Mouse (Mus musculus) embryonic facial prominence, embryonic 12.5 days (tissue): Measurements from ENCODE around the gene Rrp9. TPM values are rescaled to one million over a fixed set of nuclear protein-coding genes. Genes with fewer than 3 reads are reported as not detected.

Experiments
- ATAC-seq: fragments of 200-750 bp; cut with Nextera tagmentation; 2 replicates; pipeline ENCODE4 v1.8.0; 2017; ENCODE audit not compliant: insufficient number of reproducible peaks, insufficient read depth, low FRiP score, low TSS enrichment
- H3K27ac ChIP-seq: fragments of 300-500 bp; sonication (generic); 2 replicates; pipeline ENCODE4 v1.5.1; 2016; ENCODE audit warnings: mild to moderate bottlenecking
- H3K27me3 ChIP-seq: fragments of 300-500 bp; sonication (generic); 2 replicates; pipeline ENCODE4 v1.6.1; 2016; ENCODE audit warnings: mild to moderate bottlenecking, moderate library complexity
- H3K36me3 ChIP-seq: fragments of 300-500 bp; sonication (generic); 2 replicates; pipeline ENCODE4 v1.6.1; 2016; ENCODE audit warnings: mild to moderate bottlenecking
- H3K4me1 ChIP-seq: fragments of 300-500 bp; sonication (generic); 2 replicates; pipeline ENCODE4 v1.6.1; 2016
- H3K4me2 ChIP-seq: fragments of 300-500 bp; sonication (generic); replicated peaks from 2 replicates; pipeline ENCODE4 v1.6.1; 2016; ENCODE audit warnings: mild to moderate bottlenecking, moderate library complexity
- H3K4me3 ChIP-seq: fragments of 300-500 bp; sonication (generic); 2 replicates; pipeline ENCODE4 v1.5.1; 2016; ENCODE audit warnings: mild to moderate bottlenecking
- H3K9ac ChIP-seq: fragments of 300-500 bp; sonication (generic); 2 replicates; pipeline ENCODE4 v1.6.1; 2016; ENCODE audit warnings: mild to moderate bottlenecking, moderate library complexity
- H3K9me3 ChIP-seq: fragments of 300-500 bp; sonication (generic); 2 replicates; pipeline ENCODE4 v1.6.1; 2016; ENCODE audit warnings: mild to moderate bottlenecking, moderate library complexity
- WGBS: fragments of 180-500 bp; shearing (Covaris S2); methylation state at CpG from one replicate; pipeline ENCODE4 v1.1.7; 2016; 5-methylcytosine and 5-hydroxymethylcytosine counted together
- polyA plus RNA-seq: library from polyadenylated mRNA; unstranded; fragments of >200 nt; fragmentation: Nextera tagmentation; extraction: Ambion mirVana; gene quantifications from 2 replicates; pipeline ENCODE4 v1.2.1, GENCODE M21; 2016

Rrp9 gene
- polyA plus RNA-seq, 1 experiment from 2014 or later, result 52.8 TPM

DNA sequence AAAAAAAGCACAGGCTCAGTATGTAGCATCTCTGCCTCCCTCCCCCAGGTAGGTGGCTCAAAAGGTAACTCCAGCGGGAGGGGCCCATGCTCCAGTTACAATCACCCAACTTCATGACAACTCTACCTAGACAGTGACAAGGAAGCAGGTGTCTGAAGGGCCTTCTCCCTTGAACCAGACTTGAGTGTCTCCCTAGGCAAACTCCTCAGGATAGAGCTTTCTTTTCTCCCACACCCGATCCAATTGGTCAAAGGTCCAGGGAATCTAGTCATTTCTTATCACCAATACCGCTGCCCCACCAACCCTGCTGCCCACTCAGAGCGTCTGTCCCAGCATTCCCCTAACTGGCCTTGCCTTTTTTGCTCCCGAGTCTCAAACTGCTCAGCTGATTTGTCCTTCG, 9.0 kb upstream of the Rrp9 start:
- Histone ChIP-seq H3K9ac (no peak overlapping the region), H3K4me3 (no peak overlapping the region), H3K36me3 (peaks cover 19% of the 10 kb centered on the region), H3K9me3 (no peaks in the 10 kb centered on the region), H3K4me2 (no peak overlapping the region), H3K4me1 (peaks cover 16% of the 10 kb centered on the region), H3K27me3 (0 out of 2 replicates have a peak, but pooled peaks cover 8% of the 10 kb centered on the region), H3K27ac (no peak overlapping the region)
- no peak for ATAC-seq
- WGBS, result 90% methylated on average over 6 of the region's 6 CpGs

DNA sequence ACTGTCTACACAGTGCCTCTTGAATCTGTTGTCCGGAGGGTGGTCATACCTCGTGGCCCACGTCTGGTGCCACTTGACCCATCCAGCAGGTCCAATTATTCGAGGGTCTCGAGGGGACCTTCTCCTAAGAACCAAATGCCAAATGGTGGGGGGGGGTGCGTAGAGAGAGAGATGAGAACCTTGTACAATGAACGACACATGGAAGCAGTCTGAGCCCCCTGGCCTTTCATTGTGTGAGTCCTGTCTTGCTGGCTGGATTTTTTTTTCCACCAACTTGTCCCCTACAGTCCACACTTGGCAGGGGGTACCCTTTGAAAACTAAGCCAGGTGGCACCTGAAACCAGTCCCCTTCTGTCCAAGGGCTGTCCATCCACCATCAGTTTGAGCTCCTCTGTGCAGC, 8.0 kb upstream of the Rrp9 start:
- peaks cover 24% of the 10 kb centered on the region for H3K4me1 ChIP-seq
- no peak overlapping the region for H3K27ac ChIP-seq
- H3K9ac ChIP-seq, result no peak overlapping the region
- H3K36me3 ChIP-seq, result peaks cover 9% of the 10 kb centered on the region
- H3K9me3 ChIP-seq, result no peaks in the 10 kb centered on the region
- no peak overlapping the region for H3K4me3 ChIP-seq
- no peak overlapping the region for H3K4me2 ChIP-seq
- WGBS, result 75% methylated on average over 7 of the region's 7 CpGs
- no peak for ATAC-seq
- H3K27me3 ChIP-seq, result 0 out of 2 replicates have a peak, but pooled peaks cover 8% of the 10 kb centered on the region

DNA sequence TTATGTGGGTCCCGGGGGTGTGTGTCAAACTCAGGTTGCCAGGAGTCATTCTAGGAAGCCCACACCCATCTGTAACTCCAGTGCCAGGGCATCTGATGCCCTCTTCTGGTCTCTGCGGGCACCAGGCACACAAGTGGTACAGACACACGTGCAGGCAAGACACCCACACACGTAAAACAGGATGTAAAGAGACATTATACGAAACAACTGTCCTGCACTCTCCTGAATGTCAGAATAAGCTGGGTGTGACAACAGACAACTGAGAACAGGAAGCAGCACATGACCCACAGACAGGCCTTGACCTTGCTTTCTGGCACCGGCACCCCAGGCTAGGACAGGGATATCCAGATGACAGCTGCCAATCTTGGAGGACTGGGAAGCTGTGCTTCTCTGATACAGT, 6.4 kb upstream of the Rrp9 start:
- H3K36me3 ChIP-seq, result no peaks in the 10 kb centered on the region
- ATAC-seq, result no peak
- no peaks in the 10 kb centered on the region for H3K27me3 ChIP-seq
- no peak overlapping the region for H3K4me3 ChIP-seq
- H3K27ac ChIP-seq, result no peak overlapping the region
- peaks cover 22% of the 10 kb centered on the region for H3K4me1 ChIP-seq
- H3K4me2 ChIP-seq, result no peak overlapping the region
- 62% methylated on average over 6 of the region's 6 CpGs for WGBS
- H3K9ac ChIP-seq, result no peak overlapping the region
- H3K9me3 ChIP-seq, result no peaks in the 10 kb centered on the region

DNA sequence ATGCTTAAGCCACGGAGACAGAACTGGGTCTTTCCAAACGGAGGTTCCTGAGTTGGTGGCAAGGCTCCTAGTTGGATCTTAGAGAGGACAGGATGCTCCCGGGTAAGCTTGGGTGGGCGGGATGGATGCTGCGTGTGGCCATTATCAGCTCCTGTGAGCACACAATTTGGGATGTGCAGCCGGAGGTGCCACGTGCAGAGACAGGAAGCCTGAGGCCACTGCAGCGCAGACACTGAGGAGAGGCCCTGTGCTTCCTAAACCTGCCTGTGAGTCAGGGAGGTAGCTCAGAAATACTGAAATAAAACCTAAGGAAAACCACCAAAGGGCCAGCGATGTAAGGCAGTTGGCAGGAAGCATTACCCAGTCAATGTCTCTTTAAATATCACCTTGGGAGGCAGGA, 6.0 kb upstream of the Rrp9 start:
- no peak overlapping the region for H3K4me2 ChIP-seq
- H3K4me3 ChIP-seq, result no peak overlapping the region
- H3K9ac ChIP-seq, result no peak overlapping the region
- no peaks in the 10 kb centered on the region for H3K9me3 ChIP-seq
- H3K36me3 ChIP-seq, result no peaks in the 10 kb centered on the region
- ATAC-seq, result no peak
- WGBS, result 60% methylated on average over 9 of the region's 9 CpGs
- H3K4me1 ChIP-seq, result peaks cover 23% of the 10 kb centered on the region
- no peak overlapping the region for H3K27ac ChIP-seq
- no peaks in the 10 kb centered on the region for H3K27me3 ChIP-seq

DNA sequence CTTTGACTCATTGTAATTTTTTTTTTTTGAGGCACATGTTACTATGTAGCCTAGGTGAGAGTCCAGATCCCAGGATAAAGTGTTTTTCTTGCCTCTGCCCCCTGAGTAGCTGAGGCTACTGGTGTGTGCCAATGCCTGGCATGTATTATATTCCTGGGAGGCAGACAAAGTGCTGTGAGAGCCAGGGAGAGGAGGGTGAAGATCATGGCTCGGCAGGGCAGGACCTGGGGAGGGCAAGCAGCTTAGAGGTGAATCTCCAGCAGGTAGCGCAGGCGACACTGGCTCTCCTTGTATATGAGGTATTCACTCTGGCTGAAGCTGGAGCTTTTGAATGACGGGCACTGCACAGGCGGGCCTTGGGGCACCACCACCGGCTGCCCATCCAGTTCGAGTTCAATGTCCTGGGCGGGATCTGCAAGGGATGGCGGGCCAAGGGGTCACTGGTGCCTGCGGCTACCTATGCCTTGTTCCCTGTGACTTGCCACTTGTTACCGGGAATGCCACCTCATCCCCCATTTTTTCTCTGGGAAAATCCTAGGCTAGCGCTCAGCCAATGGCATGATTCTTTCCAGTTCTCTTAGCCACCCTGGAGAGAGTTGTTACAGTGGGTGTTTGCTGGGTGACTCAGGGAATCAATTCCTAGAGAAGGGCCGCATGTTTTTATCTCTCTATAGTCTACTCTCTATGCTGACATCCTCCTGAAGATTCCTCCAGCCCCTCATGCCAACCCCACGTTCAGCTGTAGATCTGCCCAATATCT, 4.6 kb upstream of the Rrp9 start:
- Histone ChIP-seq H3K27me3 (no peaks in the 10 kb centered on the region), H3K27ac (no peak overlapping the region), H3K4me3 (no peak overlapping the region), H3K4me1 (peaks cover 31% of the 10 kb centered on the region), H3K36me3 (no peaks in the 10 kb centered on the region), H3K9me3 (no peaks in the 10 kb centered on the region), H3K4me2 (peak overlapping the region; percentile 29; the same call in 1 of the 2 replicates), H3K9ac (no peak overlapping the region)
- no peak for ATAC-seq
- 57% methylated on average over 14 of the region's 14 CpGs for WGBS

DNA sequence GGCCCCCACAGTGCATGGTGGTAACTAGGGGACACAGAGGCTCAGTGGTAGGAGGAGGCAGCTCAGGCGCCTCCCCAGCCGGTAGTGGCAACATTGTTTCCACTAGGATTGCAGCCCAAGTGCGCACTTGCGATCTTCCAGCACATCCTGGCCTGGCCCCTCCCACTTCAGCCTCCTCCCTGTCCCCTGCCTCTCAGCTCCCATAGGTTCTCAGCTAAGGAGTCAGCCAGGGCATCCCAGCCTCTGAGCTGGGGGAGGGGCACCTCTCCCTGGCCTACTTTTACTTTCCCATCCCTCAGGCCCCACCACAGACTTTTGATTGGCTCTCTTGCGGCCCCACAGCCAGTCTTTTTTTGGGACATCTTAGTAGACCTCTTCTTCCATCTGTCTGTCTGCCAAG, 3.9 kb upstream of the Rrp9 start:
- Histone ChIP-seq H3K9ac (no peak overlapping the region), H3K4me3 (no peak overlapping the region), H3K4me1 (peaks cover 36% of the 10 kb centered on the region), H3K27me3 (no peaks in the 10 kb centered on the region), H3K36me3 (no peaks in the 10 kb centered on the region), H3K4me2 (peak overlapping the region; percentile 29), H3K9me3 (no peaks in the 10 kb centered on the region), H3K27ac (0 out of 2 replicates have a peak overlapping the region, but pooled peaks have one; percentile 24)
- 14% methylated on average over 5 of the region's 5 CpGs for WGBS
- ATAC-seq, result no peak

DNA sequence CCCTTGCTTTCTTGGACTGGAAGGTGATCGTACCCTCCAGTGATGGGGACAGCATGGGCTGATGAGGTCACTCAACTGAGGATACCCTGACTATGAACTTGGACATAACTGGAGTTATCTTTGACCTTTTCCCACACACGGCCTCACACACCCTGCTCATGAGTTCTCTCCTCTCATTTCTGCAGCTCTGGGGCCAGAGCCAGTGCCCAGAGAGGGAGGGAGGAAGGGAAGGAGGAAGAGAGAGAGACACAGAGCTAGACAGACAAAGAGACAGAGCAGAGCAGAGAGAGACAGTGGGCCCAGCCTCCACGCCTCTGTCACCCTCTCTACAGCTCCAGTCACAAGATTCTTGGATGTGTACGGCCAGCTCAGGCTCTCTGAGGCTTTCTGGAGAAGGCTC, 3.4 kb upstream of the Rrp9 start:
- Histone ChIP-seq H3K9me3 (no peaks in the 10 kb centered on the region), H3K4me1 (peaks cover 36% of the 10 kb centered on the region), H3K36me3 (no peaks in the 10 kb centered on the region), H3K4me2 (no peak overlapping the region), H3K27ac (peak overlapping the region; percentile 24; the same call in 1 of the 2 replicates), H3K9ac (no peak overlapping the region), H3K27me3 (no peaks in the 10 kb centered on the region), H3K4me3 (no peak overlapping the region)
- ATAC-seq, result no peak
- 70% methylated on average over 4 of the region's 4 CpGs for WGBS

DNA sequence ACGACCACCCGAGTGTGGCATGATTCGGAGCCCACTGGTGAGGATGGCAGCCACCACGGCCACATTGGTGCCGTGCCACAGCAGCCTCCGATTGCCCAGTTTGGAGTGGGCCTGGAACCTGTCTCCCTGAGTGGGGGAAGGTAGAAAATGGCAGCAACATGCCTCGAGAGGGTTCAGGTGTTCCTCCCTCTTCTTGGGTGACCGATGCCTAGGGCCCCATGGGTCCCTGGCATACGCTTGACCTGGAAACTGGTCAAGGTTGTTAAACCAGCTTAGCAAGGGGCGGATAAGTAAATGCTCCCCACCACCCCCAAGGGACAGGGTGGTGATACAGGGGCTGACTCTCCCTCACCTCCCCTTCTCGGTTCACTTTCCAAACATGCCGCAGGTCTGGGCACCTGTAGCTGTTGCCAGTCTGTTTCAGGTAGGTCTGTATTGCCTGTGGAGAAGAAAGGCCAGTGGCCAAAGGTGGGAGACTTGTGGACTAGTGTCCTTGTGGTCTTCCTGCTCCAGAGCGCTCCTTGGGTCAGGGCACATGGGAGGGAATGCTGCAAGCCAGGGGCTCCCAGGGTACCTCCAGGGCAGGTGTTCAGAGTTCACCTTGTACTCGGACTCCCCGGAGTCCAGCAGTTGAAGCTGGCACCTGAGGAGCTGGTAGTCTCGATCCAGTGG, 2.5 kb upstream of the Rrp9 start:
- WGBS, result 87% methylated on average over 16 of the region's 16 CpGs
- Histone ChIP-seq H3K9me3 (no peaks in the 10 kb centered on the region), H3K9ac (no peak overlapping the region), H3K4me1 (peaks cover 42% of the 10 kb centered on the region), H3K27ac (no peak overlapping the region), H3K27me3 (no peaks in the 10 kb centered on the region), H3K36me3 (no peaks in the 10 kb centered on the region), H3K4me3 (no peak overlapping the region), H3K4me2 (no peak overlapping the region)
- ATAC-seq, result no peak

DNA sequence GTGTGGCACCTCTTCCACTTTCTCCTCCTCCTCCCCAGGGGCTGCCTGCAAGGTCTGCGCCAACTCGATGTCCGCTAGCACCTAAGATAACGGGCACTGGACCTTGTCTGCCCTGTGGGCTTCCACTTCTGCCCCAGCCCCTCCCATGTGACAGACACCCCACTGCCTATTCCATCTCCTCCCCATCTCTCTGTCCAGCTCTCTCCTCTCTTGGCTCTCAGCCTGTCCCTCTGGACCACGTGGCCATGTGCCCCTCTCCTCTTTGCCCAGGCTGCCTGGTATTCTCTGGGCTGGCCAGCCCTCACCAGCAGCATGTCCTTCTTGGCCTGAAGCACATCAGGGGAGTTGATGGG, 2.0 kb upstream of the Rrp9 start:
- Histone ChIP-seq H3K36me3 (no peaks in the 10 kb centered on the region), H3K27me3 (no peaks in the 10 kb centered on the region), H3K9ac (0 out of 2 replicates have a peak overlapping the region, but pooled peaks have one; percentile 17), H3K4me1 (peaks cover 42% of the 10 kb centered on the region), H3K9me3 (no peaks in the 10 kb centered on the region), H3K4me2 (no peak overlapping the region), H3K4me3 (no peak overlapping the region), H3K27ac (no peak overlapping the region)
- 80% methylated on average over 5 of the region's 5 CpGs for WGBS
- ATAC-seq, result no peak

DNA sequence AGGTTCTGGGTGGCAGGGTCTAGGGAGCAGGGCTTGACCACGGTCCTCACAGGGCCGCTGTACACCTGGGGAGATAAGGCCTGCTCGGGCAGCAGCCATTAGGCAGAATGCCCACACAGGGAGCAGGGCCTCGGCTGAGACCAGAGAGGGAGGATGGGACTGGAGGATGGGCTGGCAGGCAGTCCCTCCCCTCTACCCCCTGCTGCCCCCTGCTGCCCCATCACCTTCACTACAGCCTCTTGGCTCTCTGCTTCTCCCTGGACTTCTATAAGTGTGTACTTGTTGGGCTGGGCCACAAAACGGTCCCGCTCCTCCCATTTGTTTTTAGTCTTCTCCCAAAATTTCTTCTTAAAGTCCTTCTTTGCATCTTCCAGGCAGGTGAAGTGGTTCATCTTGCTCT, 1.3 kb upstream of the Rrp9 start:
- Histone ChIP-seq H3K4me2 (peak overlapping the region; percentile 21), H3K9me3 (no peaks in the 10 kb centered on the region), H3K4me1 (peaks cover 42% of the 10 kb centered on the region), H3K27ac (no peak overlapping the region), H3K4me3 (no peak overlapping the region), H3K9ac (0 out of 2 replicates have a peak overlapping the region, but pooled peaks have one; percentile 17), H3K27me3 (no peaks in the 10 kb centered on the region), H3K36me3 (no peaks in the 10 kb centered on the region)
- WGBS, result 8% methylated on average over 6 of the region's 6 CpGs
- ATAC-seq, result no peak

DNA sequence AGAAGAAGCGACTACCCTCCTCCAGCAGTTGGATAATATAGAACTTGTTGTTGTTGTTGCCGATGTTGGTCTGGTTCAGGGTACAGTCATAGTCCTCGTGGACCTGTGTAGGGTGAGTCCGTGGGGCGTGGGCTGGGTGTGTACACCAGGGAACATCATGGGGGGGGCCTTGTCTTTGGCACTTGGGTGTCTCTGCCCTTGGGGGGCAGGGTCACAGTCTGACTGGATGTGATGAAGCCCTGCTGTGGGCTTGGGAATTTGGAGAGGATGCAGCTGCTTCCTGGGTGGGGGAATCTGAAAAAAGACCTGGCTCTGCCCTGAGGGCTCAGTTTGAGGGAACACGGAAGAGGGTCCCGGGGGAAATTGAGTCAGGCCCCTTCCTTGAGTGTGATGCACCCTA, 717 bp upstream of the Rrp9 start:
- H3K4me1 ChIP-seq, result peaks cover 42% of the 10 kb centered on the region
- 57% methylated on average over 7 of the region's 7 CpGs for WGBS
- H3K4me2 ChIP-seq, result peak overlapping the region; percentile 21
- no peak overlapping the region for H3K4me3 ChIP-seq
- H3K9ac ChIP-seq, result no peak overlapping the region
- no peak overlapping the region for H3K27ac ChIP-seq
- ATAC-seq, result no peak
- no peaks in the 10 kb centered on the region for H3K36me3 ChIP-seq
- no peaks in the 10 kb centered on the region for H3K27me3 ChIP-seq
- no peaks in the 10 kb centered on the region for H3K9me3 ChIP-seq
